Mouse (Mus musculus) heart, embryonic 12.5 days (tissue): Measurements from ENCODE around the gene Cep85l. TPM values are rescaled to one million over a fixed set of nuclear protein-coding genes. Genes with fewer than 3 reads are reported as not detected.

Source experiments
- ATAC-seq: fragments of 200-750 bp; cut with Nextera tagmentation; 2 replicates; pipeline ENCODE4 v1.8.0; 2017; ENCODE audit warnings: moderate TSS enrichment, moderate library complexity; ENCODE audit not compliant: insufficient number of reproducible peaks, low FRiP score
- H3K27ac ChIP-seq: fragments of 300-500 bp; sonication (generic); 2 replicates; pipeline ENCODE4 v1.5.1; 2016; ENCODE audit warnings: mild to moderate bottlenecking, moderate library complexity; ENCODE audit not compliant: poor library complexity, severe bottlenecking
- H3K27me3 ChIP-seq: fragments of 300-500 bp; sonication (generic); replicated peaks from 2 replicates; pipeline ENCODE4 v1.6.1; 2016; ENCODE audit warnings: mild to moderate bottlenecking, moderate library complexity
- H3K36me3 ChIP-seq: fragments of 300-500 bp; sonication (generic); 2 replicates; pipeline ENCODE4 v1.6.1; 2016; ENCODE audit warnings: mild to moderate bottlenecking, moderate library complexity
- H3K4me1 ChIP-seq: fragments of 300-500 bp; sonication (generic); replicated peaks from 2 replicates; pipeline ENCODE4 v1.6.1; 2016; ENCODE audit warnings: mild to moderate bottlenecking
- H3K4me2 ChIP-seq: fragments of 300-500 bp; sonication (generic); 2 replicates; pipeline ENCODE4 v1.6.1; 2016; ENCODE audit warnings: mild to moderate bottlenecking, moderate library complexity
- H3K4me3 ChIP-seq: fragments of 300-500 bp; sonication (generic); 2 replicates; pipeline ENCODE4 v1.5.1; 2016; ENCODE audit warnings: mild to moderate bottlenecking
- H3K9ac ChIP-seq: fragments of 300-500 bp; sonication (generic); 2 replicates; pipeline ENCODE4 v1.6.1; 2016; ENCODE audit warnings: mild to moderate bottlenecking, moderate library complexity
- H3K9me3 ChIP-seq: fragments of 300-500 bp; sonication (generic); replicated peaks from 2 replicates; pipeline ENCODE4 v1.6.1; 2016; ENCODE audit warnings: mild to moderate bottlenecking, moderate library complexity
- whole genome bisulfite sequencing: fragments of 180-500 bp; shearing (Covaris S2); methylation state at CpG from one replicate; pipeline ENCODE4 v1.1.7; 2016; 5-methylcytosine and 5-hydroxymethylcytosine counted together
- polyA plus RNA-seq: library from polyadenylated mRNA; unstranded; fragments of >200 nt; fragmentation: Nextera tagmentation; extraction: Ambion mirVana; gene quantifications from 2 replicates; pipeline ENCODE4 v1.2.1, GENCODE M21; 2016

The Cep85l gene
- polyA plus RNA-seq: 5.5 TPM in 2 replicates

GRCm38 (mm10) chr10:53379709-53380106 lies at the start of gene Cep85l:
Gene Cep85l (minus strand): TSS chr10:53379947.
- H3K4me3 ChIP-seq: peak within 1 kb of the TSS; percentile 75
- peak within 1 kb of the TSS; percentile 90 for H3K9ac ChIP-seq
- H3K9me3 ChIP-seq: no peaks in the 10 kb centered on the region
- peak within 1 kb of the TSS; percentile 73 for H3K4me2 ChIP-seq
- H3K27ac ChIP-seq: peak within 1 kb of the TSS; percentile 94
- WGBS: 0% methylated on average over 29 of the region's 31 CpGs
- no peaks in the 10 kb centered on the region for H3K27me3 ChIP-seq
- peaks cover 3% of the 10 kb centered on the region; the same call in 1 of the 2 replicates for H3K36me3 ChIP-seq
- peak; percentile 97 for ATAC-seq
- H3K4me1 ChIP-seq: peaks cover 12% of the 10 kb centered on the region

DNA sequence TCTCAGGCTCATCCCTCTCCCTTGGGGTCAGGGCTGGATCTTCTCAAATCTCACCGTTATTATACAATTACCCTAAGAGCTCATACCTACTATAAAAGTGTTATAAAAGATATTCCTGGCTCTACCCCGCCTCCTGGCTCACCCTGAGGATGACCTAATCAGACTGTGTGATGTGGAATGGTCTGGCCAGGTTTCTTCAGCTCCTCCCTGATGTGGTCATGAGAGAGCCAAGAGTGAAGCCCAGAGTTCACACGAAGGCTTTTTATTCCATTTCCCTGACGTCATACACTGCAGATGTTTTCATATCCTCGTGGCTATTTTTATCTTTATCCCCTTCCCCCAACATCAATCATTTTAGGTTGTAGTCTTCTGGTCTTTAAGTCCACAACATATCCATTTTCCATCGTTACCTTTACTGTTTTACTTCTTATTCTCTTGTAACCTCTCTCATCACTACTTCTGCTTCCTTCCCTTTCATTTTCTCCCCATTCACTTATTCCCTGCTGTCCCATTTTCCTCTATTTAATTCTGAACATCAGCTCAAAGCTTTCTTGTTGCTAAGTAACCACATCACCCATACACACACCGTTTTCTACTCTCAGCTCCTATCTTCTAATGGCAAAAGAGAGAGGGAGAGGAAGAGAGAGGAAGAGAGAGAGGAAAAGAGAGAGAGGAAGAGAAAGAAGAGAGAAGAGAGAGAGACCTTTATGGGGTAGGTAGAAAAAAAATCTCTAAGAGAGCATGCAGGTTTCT lies 49.1 kb upstream of the Cep85l start:
- peaks cover 16% of the 10 kb centered on the region for H3K4me1 ChIP-seq
- no peaks in the 10 kb centered on the region for H3K9me3 ChIP-seq
- no peaks in the 10 kb centered on the region for H3K27me3 ChIP-seq
- WGBS: 43% methylated on average over 7 of the region's 7 CpGs
- H3K27ac ChIP-seq: no peak overlapping the region
- ATAC-seq: peak; percentile 45; the same call in 1 of the 2 replicates
- H3K9ac ChIP-seq: no peak overlapping the region
- H3K4me3 ChIP-seq: no peak overlapping the region
- H3K36me3 ChIP-seq: no peaks in the 10 kb centered on the region
- no peak overlapping the region for H3K4me2 ChIP-seq

DNA sequence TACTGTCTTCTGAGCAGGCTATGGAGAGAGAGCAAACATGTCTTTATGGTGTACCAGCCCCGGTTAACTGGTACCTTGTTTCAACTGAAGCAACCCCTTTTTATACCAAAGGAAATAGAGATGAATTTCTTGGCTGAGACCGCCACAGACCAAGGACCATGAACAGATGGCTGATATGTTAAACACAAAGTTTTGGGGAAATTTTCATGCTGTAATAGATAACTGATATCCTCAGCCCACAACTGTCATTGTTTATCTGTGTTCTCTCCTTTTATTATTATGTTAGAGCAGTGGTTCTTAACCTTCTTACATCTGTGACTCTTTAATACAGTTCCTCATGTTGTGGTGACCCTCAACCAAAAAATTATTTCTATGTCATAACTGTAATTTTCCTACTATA lies 46.8 kb upstream of the Cep85l start:
- Histone ChIP-seq H3K27me3 (no peaks in the 10 kb centered on the region), H3K9ac (no peak overlapping the region), H3K9me3 (no peaks in the 10 kb centered on the region), H3K4me1 (peaks cover 23% of the 10 kb centered on the region), H3K36me3 (no peaks in the 10 kb centered on the region), H3K27ac (no peak overlapping the region), H3K4me3 (no peak overlapping the region), H3K4me2 (no peak overlapping the region)
- 80% methylated on average over 2 of the region's 2 CpGs for WGBS
- no peak for ATAC-seq

- Histone ChIP-seq H3K9me3 (no peaks in the 10 kb centered on the region), H3K9ac (no peak overlapping the region), H3K36me3 (no peaks in the 10 kb centered on the region), H3K4me3 (no peak overlapping the region), H3K4me2 (no peak overlapping the region), H3K4me1 (peaks cover 11% of the 10 kb centered on the region), H3K27ac (no peak overlapping the region), H3K27me3 (no peaks in the 10 kb centered on the region)
- 74% methylated on average over 1 of the region's 1 CpGs for WGBS
- ATAC-seq: no peak
Measured at GRCm38 (mm10) chr10:53423091-53423490, 43.3 kb upstream of the Cep85l start.

GRCm38 (mm10) chr10:53422206-53422605 lies 42.5 kb upstream of the Cep85l start:
- ATAC-seq: no peak
- Histone ChIP-seq H3K27me3 (no peaks in the 10 kb centered on the region), H3K9ac (no peak overlapping the region), H3K36me3 (no peaks in the 10 kb centered on the region), H3K4me1 (peaks cover 11% of the 10 kb centered on the region), H3K4me3 (no peak overlapping the region), H3K9me3 (no peaks in the 10 kb centered on the region), H3K4me2 (no peak overlapping the region), H3K27ac (no peak overlapping the region)
- WGBS: 5% methylated on average over 1 of the region's 1 CpGs

DNA sequence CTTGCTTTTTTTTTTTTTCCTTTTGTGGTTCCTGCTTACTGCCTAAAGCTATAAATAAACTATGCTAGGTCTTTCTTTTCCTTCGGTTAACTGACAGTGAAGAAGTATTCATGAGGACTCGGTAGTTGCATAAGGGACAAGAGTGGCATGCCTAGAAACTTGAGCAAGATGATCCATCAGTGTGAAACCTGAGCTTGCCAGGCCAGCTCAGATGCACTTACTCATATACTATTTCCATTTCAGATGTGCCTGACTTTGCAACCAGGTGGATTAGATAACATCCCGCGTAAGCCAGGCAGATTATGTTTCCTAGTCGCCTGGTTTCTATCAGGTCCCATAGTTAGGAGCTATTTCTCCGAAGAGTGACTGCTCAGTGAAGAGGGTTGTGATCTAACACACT lies 41.9 kb upstream of the Cep85l start:
- no peak overlapping the region for H3K4me2 ChIP-seq
- H3K27ac ChIP-seq: no peak overlapping the region
- no peaks in the 10 kb centered on the region for H3K9me3 ChIP-seq
- no peak overlapping the region for H3K4me3 ChIP-seq
- 36% methylated on average over 6 of the region's 6 CpGs for WGBS
- peaks cover 15% of the 10 kb centered on the region for H3K4me1 ChIP-seq
- no peak for ATAC-seq
- no peak overlapping the region for H3K9ac ChIP-seq
- H3K27me3 ChIP-seq: no peaks in the 10 kb centered on the region
- no peaks in the 10 kb centered on the region for H3K36me3 ChIP-seq

GRCm38 (mm10) chr10:53420069-53420468 lies 40.3 kb upstream of the Cep85l start:
- H3K4me3 ChIP-seq: no peak overlapping the region
- no peak overlapping the region for H3K4me2 ChIP-seq
- no peaks in the 10 kb centered on the region for H3K36me3 ChIP-seq
- no peaks in the 10 kb centered on the region for H3K9me3 ChIP-seq
- no peak for ATAC-seq
- H3K27ac ChIP-seq: no peak overlapping the region
- H3K27me3 ChIP-seq: no peaks in the 10 kb centered on the region
- no peak overlapping the region for H3K9ac ChIP-seq
- H3K4me1 ChIP-seq: peaks cover 21% of the 10 kb centered on the region

DNA sequence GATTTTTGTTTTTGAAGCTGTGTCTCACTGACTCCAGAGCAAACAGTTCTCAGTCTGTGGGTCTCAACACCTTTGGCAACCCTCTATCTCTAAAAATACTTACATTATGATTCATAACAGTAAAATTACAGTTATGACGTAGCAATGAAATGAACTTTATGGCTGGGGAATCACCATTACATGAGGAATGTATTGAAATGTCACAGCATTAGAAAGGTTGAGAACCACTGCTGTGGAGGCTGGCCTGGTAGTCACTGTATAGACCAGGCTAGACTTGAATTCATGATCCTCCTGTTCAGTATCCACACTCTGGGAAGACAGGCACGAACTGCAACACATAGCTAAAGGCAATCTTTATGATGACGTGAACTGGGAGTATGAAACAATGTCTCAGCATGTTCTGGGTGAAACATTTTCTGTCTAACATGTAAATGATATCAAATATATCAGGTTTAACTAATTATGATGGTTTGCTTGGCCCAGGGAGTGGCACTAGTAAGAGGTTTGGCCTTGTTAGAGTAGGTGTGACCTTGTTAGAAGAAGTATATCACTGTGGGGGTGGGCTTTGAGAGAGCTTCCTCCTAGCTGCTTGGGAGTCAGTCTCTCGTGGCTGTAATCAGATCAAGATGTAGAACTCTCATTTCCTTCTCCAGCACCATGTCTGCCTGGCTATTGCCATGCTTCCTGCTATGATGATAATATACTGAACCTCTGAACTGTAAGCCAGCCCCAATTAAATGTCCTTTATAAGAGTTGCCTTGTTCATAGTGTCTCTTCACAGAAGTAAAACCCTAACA lies 39.6 kb upstream of the Cep85l start:
- Histone ChIP-seq H3K27me3 (no peaks in the 10 kb centered on the region), H3K9me3 (no peaks in the 10 kb centered on the region), H3K36me3 (no peaks in the 10 kb centered on the region), H3K4me2 (no peak overlapping the region), H3K4me3 (no peak overlapping the region), H3K4me1 (peaks cover 23% of the 10 kb centered on the region), H3K9ac (no peak overlapping the region), H3K27ac (no peak overlapping the region)
- ATAC-seq: no peak
- 67% methylated on average over 4 of the region's 4 CpGs for WGBS

- Histone ChIP-seq H3K9ac (no peak overlapping the region), H3K4me2 (no peak overlapping the region), H3K27ac (no peak overlapping the region), H3K36me3 (no peaks in the 10 kb centered on the region), H3K4me1 (peaks cover 21% of the 10 kb centered on the region), H3K4me3 (no peak overlapping the region), H3K9me3 (no peaks in the 10 kb centered on the region), H3K27me3 (no peaks in the 10 kb centered on the region)
- 67% methylated on average over 2 of the region's 2 CpGs for WGBS
- no peak for ATAC-seq
Measured at GRCm38 (mm10) chr10:53417015-53417414, 37.3 kb upstream of the Cep85l start.

DNA sequence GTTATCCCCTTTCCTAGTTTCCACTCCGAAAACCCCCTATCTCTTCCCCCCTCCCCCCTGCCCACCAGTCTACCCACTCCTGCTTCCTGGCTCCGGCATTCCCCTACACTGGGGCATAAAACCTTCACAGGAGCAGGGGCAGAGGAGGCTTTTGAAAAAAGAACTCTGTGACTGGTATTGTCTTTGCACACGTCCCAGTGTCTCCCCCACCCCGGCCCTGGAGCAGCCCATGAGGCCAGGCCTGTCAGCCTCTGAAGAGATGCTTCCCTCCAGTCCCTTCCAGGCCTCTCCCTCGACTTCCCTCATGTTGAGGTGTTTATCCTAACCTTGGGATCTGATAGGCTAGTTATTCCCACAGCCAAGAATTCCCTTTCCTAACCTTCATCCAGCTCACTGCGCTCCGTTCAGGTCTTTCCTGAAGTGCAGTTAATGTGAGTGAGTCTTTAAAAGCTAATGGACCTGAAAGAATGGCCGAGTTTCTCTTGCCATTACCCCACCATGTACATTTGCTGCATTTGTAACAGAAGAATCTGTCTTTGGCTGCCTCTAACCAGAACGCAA lies 36.5 kb upstream of the Cep85l start:
- no peaks in the 10 kb centered on the region for H3K9me3 ChIP-seq
- H3K27me3 ChIP-seq: no peaks in the 10 kb centered on the region
- no peak overlapping the region for H3K4me3 ChIP-seq
- no peak overlapping the region for H3K27ac ChIP-seq
- H3K36me3 ChIP-seq: no peaks in the 10 kb centered on the region
- H3K4me2 ChIP-seq: no peak overlapping the region
- no peak overlapping the region for H3K9ac ChIP-seq
- peaks cover 13% of the 10 kb centered on the region; the same call in 1 of the 2 replicates for H3K4me1 ChIP-seq
- 60% methylated on average over 9 of the region's 9 CpGs for WGBS
- no peak for ATAC-seq

GRCm38 (mm10) chr10:53415252-53415651 lies 35.5 kb upstream of the Cep85l start:
- no peak for ATAC-seq
- no peak overlapping the region for H3K27ac ChIP-seq

More at GRCm38 (mm10) chr10:53415252-53415651, 35.5 kb upstream of the Cep85l start:
- Histone ChIP-seq H3K4me1 (peaks cover 13% of the 10 kb centered on the region; the same call in 1 of the 2 replicates), H3K9ac (no peak overlapping the region), H3K9me3 (no peaks in the 10 kb centered on the region), H3K4me2 (no peak overlapping the region), H3K4me3 (no peak overlapping the region), H3K36me3 (no peaks in the 10 kb centered on the region), H3K27me3 (no peaks in the 10 kb centered on the region)
- WGBS: 75% methylated on average over 9 of the region's 9 CpGs
